Mouse (Mus musculus): ENCODE results near the gene Ly6g5b.

- TF ChIP-seq CTCF (IDR thresholded peaks at IDR 0.05; ENCODE audit: control insufficient read depth, insufficient read depth, low read length), result no peak
- TF ChIP-seq POLR2A (IDR thresholded peaks at IDR 0.05; ENCODE audit: borderline replicate concordance, control insufficient read depth, low read depth, low read length), result no peak
Measured at GRCm38 (mm10) chr17:35125081-35125480, 9.9 kb upstream of the Ly6g5b start.
